Mouse (Mus musculus) bone marrow, adult 2 months (tissue): ENCODE data around the gene Traf2.
A peak's percentile ranks its signal among the peaks of the same experiment; 100 is the strongest.

Experiments used
- CTCF ChIP-seq: fragments of 200-500 bp; IDR thresholded peaks from 2 replicates; pipeline ENCODE4 v1.5.1; 2011; ENCODE audit warnings: low read length, control low read depth; ENCODE audit not compliant: control insufficient read depth, insufficient read depth
- POLR2A ChIP-seq: fragments of 200-500 bp; IDR thresholded peaks from 2 replicates; pipeline ENCODE4 v1.6.1; 2011; ENCODE audit warnings: low read depth, mild to moderate bottlenecking, control low read depth, low read length, borderline replicate concordance; ENCODE audit not compliant: control insufficient read depth

DNA sequence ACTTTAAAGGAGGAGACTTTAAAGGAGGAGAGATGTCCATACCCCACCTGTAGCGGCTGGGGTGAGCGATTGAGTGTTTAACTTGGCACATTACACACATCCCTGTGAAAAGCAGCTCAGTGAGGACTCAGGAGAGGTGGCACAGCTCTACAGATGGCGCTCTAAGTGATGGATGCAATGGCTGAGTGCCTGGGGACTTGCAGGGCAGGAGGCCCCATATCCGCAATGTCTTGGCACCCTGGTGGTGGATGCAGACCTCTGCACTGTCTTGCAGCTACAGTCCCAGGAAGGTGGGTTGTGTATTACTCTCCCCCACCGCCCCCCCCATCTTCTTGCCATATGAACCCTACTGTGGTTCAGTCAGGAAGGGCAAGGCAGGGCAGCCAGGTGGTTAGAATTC is 39.8 kb downstream of the Traf2 start:
- TF ChIP-seq POLR2A (no peak), CTCF (0 out of 2 replicates have a peak, but pooled peaks have one; percentile 11)
